Mouse (Mus musculus): Measurements from ENCODE around the gene Bcl3.

Gene Bcl3

GRCm38 (mm10) chr7:19777049-19777723 is 45.4 kb downstream of the Bcl3 start:
- H3K36me3 ChIP-seq (ENCODE audit: insufficient read depth, low read length): peaks cover 10% of the 10 kb centered on the region; the same call in 1 of the 2 replicates
- H3K4me3 ChIP-seq (replicated peaks; ENCODE audit: low read length): no peak overlapping the region
- peaks cover 20% of the 10 kb centered on the region for H3K9me3 ChIP-seq (ENCODE audit: low read length)
- H3K4me1 ChIP-seq (replicated peaks; ENCODE audit: low read depth, low read length): peaks cover 34% of the 10 kb centered on the region
- H3K27me3 ChIP-seq (ENCODE audit: insufficient read depth, low read length): no peaks in the 10 kb centered on the region
- TF ChIP-seq NANOG (IDR thresholded peaks at IDR 0.05; ENCODE audit: borderline replicate concordance, low read length) (no peak), CTCF (conservative IDR thresholded peaks at IDR 0.05; ENCODE audit: low read length) (no peak)

DNA sequence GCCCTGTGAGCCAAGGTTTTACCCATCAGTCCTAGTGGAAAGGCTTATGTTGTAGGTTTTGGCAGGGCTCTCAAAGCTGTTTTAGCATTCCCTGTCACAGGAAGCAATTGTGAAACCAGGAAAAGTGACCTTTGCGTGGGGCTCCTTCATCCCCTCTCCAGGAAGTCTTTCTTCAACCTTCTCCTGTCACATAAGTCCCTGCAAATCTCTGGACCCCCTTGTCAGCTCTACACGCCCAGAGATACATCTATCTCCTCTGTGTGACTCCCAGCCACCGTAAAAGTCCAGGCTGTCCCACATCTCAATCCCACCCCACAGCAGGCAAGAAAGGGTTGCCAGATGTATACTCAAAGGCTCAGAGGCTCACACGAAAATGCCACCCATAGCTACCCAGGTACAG is 50.9 kb downstream of the Bcl3 start:
- Histone ChIP-seq H3K27me3 (ENCODE audit: insufficient read depth, low read length) (no peaks in the 10 kb centered on the region), H3K4me1 (replicated peaks; ENCODE audit: low read depth, low read length) (peaks cover 57% of the 10 kb centered on the region), H3K36me3 (ENCODE audit: insufficient read depth, low read length) (peaks cover 24% of the 10 kb centered on the region), H3K4me3 (replicated peaks; ENCODE audit: low read length) (peak overlapping the region; percentile 83), H3K9me3 (ENCODE audit: low read length) (peaks cover 9% of the 10 kb centered on the region)
- TF ChIP-seq NANOG (IDR thresholded peaks at IDR 0.05; ENCODE audit: borderline replicate concordance, low read length) (no peak), POU5F1 (IDR thresholded peaks at IDR 0.05; ENCODE audit: borderline replicate concordance, low read length) (no peak)

DNA sequence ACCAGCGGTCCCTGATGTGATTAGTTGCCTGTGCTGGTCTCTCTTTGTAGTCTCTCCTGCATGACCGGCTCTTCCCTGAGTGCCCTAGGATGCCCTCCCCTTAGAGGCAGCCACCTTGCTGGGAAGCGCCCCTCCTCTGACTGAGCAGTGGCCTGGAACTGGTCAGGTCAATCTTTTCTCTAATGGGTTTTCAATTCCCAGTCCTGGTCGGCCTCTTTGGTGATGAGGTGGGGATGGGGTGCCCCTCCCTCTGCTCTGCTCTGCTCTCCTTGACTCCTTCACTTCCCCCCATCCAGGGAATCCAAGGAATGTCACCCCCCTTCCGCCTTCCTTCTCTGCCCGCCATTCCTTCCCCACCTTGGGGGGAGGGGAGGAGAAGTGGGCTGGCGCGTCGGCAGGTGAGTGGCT is 51.6 kb downstream of the Bcl3 start, which contains the start of gene Bcam:
TSS of gene Bcam (minus strand) at position 33 of the 408 bp plus-strand sequence.
- Histone ChIP-seq H3K36me3 (ENCODE audit: insufficient read depth, low read length) (peaks cover 29% of the 10 kb centered on the region), H3K4me3 (replicated peaks; ENCODE audit: low read length) (peak within 1 kb of the TSS; percentile 83), H3K27me3 (ENCODE audit: insufficient read depth, low read length) (no peaks in the 10 kb centered on the region), H3K9me3 (ENCODE audit: low read length) (peaks cover 7% of the 10 kb centered on the region), H3K4me1 (replicated peaks; ENCODE audit: low read depth, low read length) (peaks cover 63% of the 10 kb centered on the region)
- TF ChIP-seq CTCF (conservative IDR thresholded peaks at IDR 0.05; ENCODE audit: low read length): no peak
- TF ChIP-seq POU5F1 (IDR thresholded peaks at IDR 0.05; ENCODE audit: borderline replicate concordance, low read length): no peak
- TF ChIP-seq NANOG (IDR thresholded peaks at IDR 0.05; ENCODE audit: borderline replicate concordance, low read length): no peak

DNA sequence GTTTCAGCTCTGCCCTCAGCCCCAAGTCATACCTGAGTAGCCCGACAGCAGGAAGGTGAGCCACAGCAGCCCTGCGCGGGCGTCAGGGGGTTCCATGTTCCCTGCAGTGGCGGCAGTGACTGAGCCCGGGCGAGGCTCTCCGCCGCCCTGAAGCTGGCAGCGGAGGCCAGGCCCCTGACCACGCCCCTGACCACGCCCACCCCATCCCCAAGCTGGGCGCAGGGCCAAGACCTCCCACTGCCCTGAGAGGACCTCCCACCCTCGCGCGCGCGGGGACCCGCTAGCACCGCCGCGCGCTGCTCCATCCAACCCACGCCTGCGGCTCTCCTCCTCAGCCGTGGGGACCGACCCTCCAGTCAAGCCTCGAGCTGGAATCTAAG is 52.2 kb downstream of the Bcl3 start:
- Histone ChIP-seq H3K4me1 (replicated peaks; ENCODE audit: low read depth, low read length) (peaks cover 69% of the 10 kb centered on the region), H3K36me3 (ENCODE audit: insufficient read depth, low read length) (peaks cover 29% of the 10 kb centered on the region), H3K4me3 (replicated peaks; ENCODE audit: low read length) (peak overlapping the region; percentile 83), H3K9me3 (ENCODE audit: low read length) (peaks cover under 1% of the 10 kb centered on the region; the same call in 1 of the 2 replicates), H3K27me3 (ENCODE audit: insufficient read depth, low read length) (no peaks in the 10 kb centered on the region)
- TF ChIP-seq CTCF (conservative IDR thresholded peaks at IDR 0.05; ENCODE audit: low read length) (no peak), NANOG (IDR thresholded peaks at IDR 0.05; ENCODE audit: borderline replicate concordance, low read length) (no peak), POU5F1 (IDR thresholded peaks at IDR 0.05; ENCODE audit: borderline replicate concordance, low read length) (no peak)

- TF ChIP-seq POU5F1 (IDR thresholded peaks at IDR 0.05; ENCODE audit: borderline replicate concordance, low read length) (no peak), CTCF (conservative IDR thresholded peaks at IDR 0.05; ENCODE audit: low read length) (no peak), NANOG (IDR thresholded peaks at IDR 0.05; ENCODE audit: borderline replicate concordance, low read length) (no peak)
- peaks cover 31% of the 10 kb centered on the region for H3K36me3 ChIP-seq (ENCODE audit: insufficient read depth, low read length)
- no peaks in the 10 kb centered on the region for H3K27me3 ChIP-seq (ENCODE audit: insufficient read depth, low read length)
- H3K4me1 ChIP-seq (replicated peaks; ENCODE audit: low read depth, low read length): peaks cover 74% of the 10 kb centered on the region
- H3K9me3 ChIP-seq (ENCODE audit: low read length): no peaks in the 10 kb centered on the region
- peak overlapping the region; percentile 83 for H3K4me3 ChIP-seq (replicated peaks; ENCODE audit: low read length)
Observed at GRCm38 (mm10) chr7:19769434-19770374, 52.9 kb downstream of the Bcl3 start.

- peaks cover 81% of the 10 kb centered on the region for H3K4me1 ChIP-seq (replicated peaks; ENCODE audit: low read depth, low read length)
- H3K4me3 ChIP-seq (replicated peaks; ENCODE audit: low read length): peak overlapping the region; percentile 83
- H3K9me3 ChIP-seq (ENCODE audit: low read length): 0 out of 2 replicates have a peak, but pooled peaks cover 5% of the 10 kb centered on the region
- H3K27me3 ChIP-seq (ENCODE audit: insufficient read depth, low read length): no peaks in the 10 kb centered on the region
- H3K36me3 ChIP-seq (ENCODE audit: insufficient read depth, low read length): peaks cover 37% of the 10 kb centered on the region
- TF ChIP-seq NANOG (IDR thresholded peaks at IDR 0.05; ENCODE audit: borderline replicate concordance, low read length) (no peak), CTCF (conservative IDR thresholded peaks at IDR 0.05; ENCODE audit: low read length) (no peak), POU5F1 (IDR thresholded peaks at IDR 0.05; ENCODE audit: borderline replicate concordance, low read length) (no peak)
Observed at GRCm38 (mm10) chr7:19769001-19769400, 53.6 kb downstream of the Bcl3 start.

- Histone ChIP-seq H3K36me3 (ENCODE audit: insufficient read depth, low read length) (peaks cover 45% of the 10 kb centered on the region), H3K9me3 (ENCODE audit: low read length) (0 out of 2 replicates have a peak, but pooled peaks cover 7% of the 10 kb centered on the region), H3K4me1 (replicated peaks; ENCODE audit: low read depth, low read length) (peaks cover 83% of the 10 kb centered on the region), H3K27me3 (ENCODE audit: insufficient read depth, low read length) (no peaks in the 10 kb centered on the region), H3K4me3 (replicated peaks; ENCODE audit: low read length) (peak overlapping the region; percentile 83)
- no peak for TF ChIP-seq CTCF (conservative IDR thresholded peaks at IDR 0.05; ENCODE audit: low read length)
- TF ChIP-seq NANOG (IDR thresholded peaks at IDR 0.05; ENCODE audit: borderline replicate concordance, low read length): no peak
Observed at GRCm38 (mm10) chr7:19768251-19768650, 54.3 kb downstream of the Bcl3 start.

GRCm38 (mm10) chr7:19764581-19764980 is 58.0 kb downstream of the Bcl3 start:
- Histone ChIP-seq H3K9me3 (ENCODE audit: low read length) (peaks cover 12% of the 10 kb centered on the region; the same call in 1 of the 2 replicates), H3K4me1 (replicated peaks; ENCODE audit: low read depth, low read length) (peaks cover 66% of the 10 kb centered on the region), H3K27me3 (ENCODE audit: insufficient read depth, low read length) (no peaks in the 10 kb centered on the region), H3K4me3 (replicated peaks; ENCODE audit: low read length) (no peak overlapping the region), H3K36me3 (ENCODE audit: insufficient read depth, low read length) (peaks cover 69% of the 10 kb centered on the region)
- no peak for TF ChIP-seq NANOG (IDR thresholded peaks at IDR 0.05; ENCODE audit: borderline replicate concordance, low read length)
- TF ChIP-seq CTCF (conservative IDR thresholded peaks at IDR 0.05; ENCODE audit: low read length): no peak
- TF ChIP-seq POU5F1 (IDR thresholded peaks at IDR 0.05; ENCODE audit: borderline replicate concordance, low read length): no peak

Measured in E14TG2a.4 (cell line).